Mouse (Mus musculus) right cerebral cortex, postnatal 25 days (tissue): ENCODE measurements around the gene Zcchc24.
A peak's percentile ranks its signal among the peaks of the same experiment; 100 is the strongest.

Experiments used
- DNase-seq: peaks from one replicate; pipeline ENCODE4 v3.0.0; 2022

The Zcchc24 gene

GRCm38 (mm10) chr14:25774100-25774499 is 5.3 kb upstream of the Zcchc24 start:
- no peak for DNase-seq

DNA sequence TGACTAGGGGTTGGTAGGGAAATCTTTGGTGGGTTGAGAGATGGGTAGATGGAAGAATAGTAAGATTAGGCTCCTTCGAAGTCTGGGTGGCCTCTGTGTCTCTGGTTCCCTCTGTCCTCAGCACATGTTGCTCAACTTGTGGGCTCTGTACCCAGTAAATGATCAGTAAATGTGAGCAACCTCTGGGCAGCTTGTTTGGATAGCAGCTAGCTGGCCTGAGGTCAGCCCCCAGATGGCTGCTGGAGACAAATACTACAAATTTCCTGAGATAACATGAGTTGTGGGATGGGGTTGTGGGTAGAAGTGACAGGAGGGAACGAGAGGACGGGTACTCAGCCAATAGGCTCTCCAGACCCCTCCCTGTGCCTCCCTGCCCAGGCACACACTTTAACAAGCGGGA is 4.2 kb upstream of the Zcchc24 start:
- DNase-seq = no peak

- no peak for DNase-seq
Measured at GRCm38 (mm10) chr14:25769626-25770306, 927 bp upstream of the Zcchc24 start.

DNA sequence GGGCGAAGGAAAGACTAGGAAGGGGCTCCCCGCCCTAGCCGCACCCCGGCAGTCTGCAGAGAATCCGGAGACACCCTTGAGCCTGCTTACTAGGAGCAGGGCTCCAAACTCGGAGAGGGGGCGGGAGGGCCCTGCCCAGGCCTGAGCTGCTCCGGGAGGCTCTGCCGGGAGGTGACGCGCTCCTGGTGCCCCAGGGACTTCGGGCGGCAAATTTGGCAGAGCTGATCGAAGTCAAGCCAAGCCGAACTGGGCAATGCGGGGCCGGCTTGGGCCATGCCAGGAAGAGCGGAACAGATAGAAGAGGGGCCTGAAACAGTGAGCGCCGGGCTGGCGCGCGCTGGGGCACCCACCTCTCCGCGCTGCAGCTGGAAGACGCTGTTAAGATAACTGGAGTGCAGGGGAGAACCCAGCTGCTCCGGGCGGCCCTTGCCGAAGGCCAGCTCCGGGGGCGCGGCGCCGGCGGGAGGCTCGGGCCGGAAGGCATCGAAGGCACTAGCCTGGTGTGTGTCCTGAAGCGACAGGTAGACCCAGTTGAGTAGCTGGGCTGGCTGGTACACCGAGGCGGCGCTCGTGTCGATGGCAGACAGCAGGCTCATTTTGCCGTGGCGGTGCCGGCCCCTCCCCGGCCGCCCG is 462 bp downstream of the Zcchc24 start:
- no peak for DNase-seq

DNA sequence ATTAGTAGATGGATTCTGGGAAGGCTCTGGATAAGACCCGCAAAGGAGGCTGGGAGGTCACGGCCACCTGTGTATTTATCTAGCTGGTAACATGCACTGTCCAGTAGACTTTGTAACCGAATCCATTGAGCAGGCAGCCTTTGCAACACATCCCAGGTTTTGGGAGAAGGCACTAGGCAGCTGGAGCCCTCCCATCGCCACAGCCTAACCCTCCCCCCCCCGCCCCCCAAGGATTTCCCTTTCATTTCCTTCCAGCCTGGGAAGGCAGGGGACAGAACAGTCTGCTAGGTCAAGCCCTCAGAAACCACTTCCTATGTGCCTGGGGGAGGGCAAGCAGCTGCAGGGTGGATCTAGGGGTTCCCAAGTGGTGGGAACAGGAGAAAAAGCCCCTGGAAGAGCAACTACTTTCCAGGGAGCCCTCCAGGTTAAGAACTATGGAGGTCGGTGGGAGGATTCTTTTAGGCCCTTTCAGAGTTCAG is 1.1 kb downstream of the Zcchc24 start:
- no peak for DNase-seq

GRCm38 (mm10) chr14:25766441-25766840 is 2.4 kb downstream of the Zcchc24 start:
- DNase-seq = no peak

GRCm38 (mm10) chr14:25765921-25766320 is 2.9 kb downstream of the Zcchc24 start:
- peak; percentile 53 for DNase-seq

DNA sequence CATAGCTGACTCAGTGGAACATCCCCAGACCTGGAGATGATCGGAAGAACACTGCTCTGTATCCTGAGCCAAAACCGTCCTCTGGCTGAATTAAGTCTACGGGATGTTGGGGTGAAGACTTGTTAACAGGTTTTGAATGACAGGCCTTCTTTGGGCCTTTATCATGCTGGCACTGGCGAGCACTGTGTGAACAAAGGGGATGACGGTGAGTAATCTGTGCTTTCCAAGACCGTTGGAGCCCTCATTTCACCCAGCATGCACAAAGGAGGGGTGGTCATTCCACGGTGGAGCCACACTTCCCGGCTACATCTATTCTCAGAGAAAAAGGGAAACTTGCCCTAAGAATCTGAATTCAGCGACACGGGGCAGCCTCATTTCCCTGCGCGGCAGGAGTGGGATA is 3.7 kb downstream of the Zcchc24 start:
- no peak for DNase-seq

- no peak for DNase-seq
Measured at GRCm38 (mm10) chr14:25761184-25761583, 7.7 kb downstream of the Zcchc24 start.

DNA sequence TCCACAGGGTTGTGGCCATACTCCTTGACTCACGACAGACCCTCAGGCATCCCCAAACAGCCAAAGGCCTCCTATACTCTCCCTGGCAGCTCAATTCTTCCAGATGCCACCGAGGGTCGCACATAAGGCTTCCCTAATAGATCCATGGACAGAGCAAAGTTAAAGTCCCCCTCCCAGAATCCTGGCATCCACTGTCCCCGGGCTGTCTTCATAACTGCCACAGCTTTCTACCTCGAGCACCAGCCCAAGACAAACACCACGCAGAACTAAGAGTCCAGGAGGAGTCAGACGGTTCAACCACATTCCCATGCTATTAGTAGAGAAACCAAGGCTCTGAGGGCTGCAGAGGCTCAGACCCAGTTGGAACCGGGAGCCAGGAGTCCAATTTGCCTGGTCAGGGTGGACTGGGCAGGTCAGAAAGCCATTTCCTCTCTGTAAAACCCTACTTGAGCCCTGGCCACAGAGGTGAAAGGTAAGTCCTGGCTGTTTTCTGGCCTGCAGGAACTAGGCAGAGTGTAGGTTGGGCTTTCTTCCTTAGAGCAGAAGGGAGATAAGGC is 8.8 kb downstream of the Zcchc24 start:
- DNase-seq = no peak

- DNase-seq = no peak
Measured at GRCm38 (mm10) chr14:25759551-25759950, 9.3 kb downstream of the Zcchc24 start.

DNA sequence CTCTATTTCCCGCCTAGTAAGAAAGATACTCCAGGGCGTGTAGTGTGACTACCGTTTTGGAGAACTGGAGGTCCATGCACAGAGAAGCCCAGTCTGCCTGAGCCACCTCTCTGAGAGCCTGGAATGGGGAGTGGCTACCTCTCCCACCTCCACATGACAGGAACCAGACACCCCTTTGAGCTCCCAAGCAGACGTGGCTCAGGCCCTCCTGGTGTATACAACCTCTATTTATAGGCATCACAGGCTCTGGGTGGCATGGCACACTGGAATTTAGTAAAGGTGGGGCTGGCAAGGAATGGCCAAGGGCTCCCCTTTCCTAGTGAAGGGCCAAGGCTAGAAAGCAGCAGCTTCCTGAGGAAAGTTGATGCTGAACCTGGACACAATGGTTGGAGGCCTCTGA is 10.9 kb downstream of the Zcchc24 start:
- no peak for DNase-seq

DNA sequence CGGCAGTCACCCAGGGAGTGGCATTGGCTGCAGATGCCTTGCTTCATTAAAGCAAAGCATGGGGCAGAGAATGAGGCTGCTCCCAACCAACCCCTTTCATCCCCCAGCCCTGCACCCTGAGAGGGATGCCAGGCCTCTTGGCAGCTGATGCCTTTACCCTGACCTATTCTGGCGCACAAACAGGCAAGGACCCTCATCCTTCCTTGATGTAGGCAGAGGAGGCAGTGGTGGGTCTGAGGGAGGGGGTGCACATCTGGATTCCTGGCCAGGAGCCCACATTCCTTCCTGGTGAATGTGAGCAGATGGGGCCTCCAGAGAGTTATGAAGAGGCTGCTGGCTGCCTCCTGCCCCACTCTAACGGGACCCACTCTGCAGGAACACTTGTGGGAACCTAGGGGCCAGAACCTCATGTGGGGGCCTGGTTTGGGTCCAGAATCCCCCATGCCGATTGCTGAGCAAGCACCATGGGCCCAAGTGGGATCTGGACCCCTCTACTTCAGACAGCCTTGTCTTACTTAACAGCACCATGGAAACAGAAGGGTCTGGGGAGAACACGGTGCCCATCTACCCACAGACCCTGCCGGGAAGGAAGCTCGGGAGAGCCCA is 12.4 kb downstream of the Zcchc24 start:
- no peak for DNase-seq

DNA sequence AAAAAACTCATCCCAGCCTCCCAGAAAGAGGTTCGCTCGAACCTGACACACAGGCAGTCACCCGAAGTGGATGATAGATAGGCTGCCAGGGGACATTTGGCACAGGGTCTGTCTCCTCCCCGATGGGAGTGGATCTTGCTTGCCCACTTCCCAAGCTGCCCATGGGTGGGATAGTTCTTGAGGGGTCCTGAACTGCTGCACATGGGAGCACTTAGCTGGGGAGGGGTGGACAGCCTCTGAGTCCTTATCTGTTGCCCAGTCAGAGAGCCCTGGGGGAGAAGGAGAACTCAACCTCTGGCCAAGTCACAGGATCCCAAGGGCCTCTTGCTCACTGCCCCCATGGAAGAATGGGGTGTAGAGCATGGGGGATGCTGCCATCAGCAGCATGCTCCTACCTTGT is 13.3 kb downstream of the Zcchc24 start:
- DNase-seq = no peak

- DNase-seq = no peak
Measured at GRCm38 (mm10) chr14:25754531-25755484, 14.0 kb downstream of the Zcchc24 start.

- no peak for DNase-seq
Measured at GRCm38 (mm10) chr14:25753021-25753420, 15.8 kb downstream of the Zcchc24 start.

DNA sequence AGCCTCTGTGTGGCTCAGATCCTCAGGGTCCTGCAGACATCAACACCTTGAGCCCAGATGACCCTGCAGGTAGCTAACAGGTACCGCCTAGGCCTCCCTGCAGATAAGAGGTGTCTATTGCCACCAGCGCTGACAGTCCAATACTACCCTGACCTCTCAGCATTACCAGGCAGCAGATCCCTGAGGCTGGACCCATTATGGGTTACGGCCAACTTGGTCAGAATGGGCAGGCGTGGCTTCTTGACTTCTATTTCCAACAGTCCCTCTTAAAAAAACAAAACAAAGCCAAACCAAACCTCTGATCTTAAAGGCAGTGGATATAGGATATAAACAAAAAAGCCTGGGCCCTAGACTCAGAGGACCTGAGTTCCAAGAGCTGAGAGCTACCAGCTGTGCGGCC is 17.8 kb downstream of the Zcchc24 start:
- no peak for DNase-seq

DNA sequence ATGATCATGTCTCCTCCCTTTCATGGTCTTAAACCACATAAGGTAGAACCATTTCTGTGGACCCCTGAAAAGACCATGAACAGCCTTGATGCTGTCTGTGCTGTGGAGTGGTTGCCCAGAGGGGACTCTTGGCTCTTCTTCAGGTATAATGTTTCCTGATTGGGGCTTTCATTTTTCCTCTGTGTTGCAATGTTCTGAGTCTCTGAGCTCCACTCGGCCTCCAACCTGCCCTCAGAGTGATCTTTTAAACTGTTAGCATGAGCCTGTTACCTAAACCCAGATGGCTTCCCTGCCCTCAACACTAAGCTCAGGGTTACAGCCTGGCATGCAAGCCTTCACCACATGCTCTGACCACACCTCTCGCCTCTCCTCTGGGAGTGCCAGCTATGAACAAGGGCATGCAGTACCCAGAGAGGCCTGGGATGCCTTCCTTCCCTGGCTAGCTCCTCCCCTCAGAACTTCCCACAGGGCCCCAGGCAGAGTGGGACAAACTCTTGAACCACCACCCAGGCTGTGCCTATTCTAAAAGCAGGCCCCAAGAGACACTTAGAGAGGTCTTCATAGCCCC is 18.3 kb downstream of the Zcchc24 start:
- DNase-seq = no peak

GRCm38 (mm10) chr14:25749143-25749909 is 19.5 kb downstream of the Zcchc24 start:
- no peak for DNase-seq

DNA sequence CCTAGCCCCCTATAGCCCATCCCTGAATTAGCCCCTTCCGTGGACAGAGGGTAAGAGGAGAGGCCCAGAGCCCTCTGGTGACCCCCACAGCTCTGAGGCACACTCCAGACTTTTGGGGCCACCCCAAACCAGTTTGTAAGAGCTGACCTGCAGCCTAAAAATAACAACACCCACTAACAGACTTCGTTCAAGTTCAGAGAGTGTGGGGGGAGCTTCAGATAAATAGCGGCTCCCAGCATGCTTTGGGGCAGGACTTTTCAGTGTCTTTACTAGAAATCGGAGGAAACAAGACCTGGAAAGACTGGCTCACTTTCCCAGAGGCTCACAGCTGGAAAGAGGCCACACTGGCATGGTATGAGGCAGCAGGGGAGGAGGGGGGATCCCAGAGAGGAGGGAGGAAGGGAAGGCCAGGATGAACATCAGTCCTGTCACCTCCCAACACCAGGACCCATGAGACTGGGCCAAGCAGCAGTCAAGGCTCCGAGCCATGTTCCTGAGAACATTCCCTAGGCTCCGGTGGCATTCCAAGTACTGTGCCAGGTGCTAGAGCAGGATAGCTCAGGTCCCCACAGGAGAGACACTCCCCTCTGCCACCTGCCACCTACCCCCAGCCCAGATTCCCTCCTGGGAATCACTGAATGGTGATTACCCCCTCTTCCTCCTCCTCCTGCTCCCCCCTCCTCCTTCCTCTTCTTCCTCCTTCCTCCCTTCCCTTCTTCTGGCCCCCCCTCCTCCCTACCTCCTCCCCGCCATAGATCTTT is 20.7 kb downstream of the Zcchc24 start:
- DNase-seq = no peak
